8 mouse cellular contexts compared by ENCODE assay signal in genomic region chr2:91456491-91457100, GRCm38 (mm10). TPM values are rescaled to one million over a fixed set of nuclear protein-coding genes. Genes with fewer than 3 reads are reported as not detected.
DNase-seq lines count a peak whose midpoint lies in the region; ATAC-seq and TF ChIP-seq lines count a peak whose summit lies in the region.

No protein-coding gene starts in this region.

- no peak for TF ChIP-seq POLR2A in lung, adult 2 months (IDR thresholded peaks at IDR 0.05; ENCODE audit: borderline replicate concordance, extremely low read depth, low read depth, low read length)
- TF ChIP-seq POLR2A in limb, embryonic 14.5 days (IDR thresholded peaks at IDR 0.05; ENCODE audit: borderline replicate concordance, extremely low read depth, insufficient read depth, insufficient read length) = no peak

- WGBS in lung, adult 2 months = 48% methylated on average over 9 of the region's 9 CpGs
- WGBS in forebrain, embryonic 12.5 days = 43% methylated on average over 9 of the region's 9 CpGs
- WGBS in limb, embryonic 14.5 days = 47% methylated on average over 9 of the region's 9 CpGs
- 45% methylated on average over 9 of the region's 9 CpGs for WGBS in stomach, embryonic 14.5 days

- H3K27me3 ChIP-seq in forebrain, embryonic 12.5 days = peaks cover 16% of the 10 kb centered on the region
- H3K27me3 ChIP-seq in limb, embryonic 14.5 days (ENCODE audit: control insufficient read depth, insufficient read depth, low read length) = no peaks in the 10 kb centered on the region
- H3K27me3 ChIP-seq in stomach, embryonic 14.5 days (ENCODE audit: control insufficient read depth, insufficient read depth, low read length) = no peaks in the 10 kb centered on the region

- peak; percentile 1; the same call in 1 of the 2 replicates for ATAC-seq in forebrain, embryonic 12.5 days (ENCODE audit: low FRiP score)
- ATAC-seq in limb, embryonic 14.5 days (ENCODE audit: low FRiP score, low read depth) = no peak
- no peak for ATAC-seq in stomach, embryonic 14.5 days (ENCODE audit: insufficient number of reproducible peaks, insufficient read depth, low FRiP score, low read depth)

- H3K4me3 ChIP-seq in lung, adult 2 months (replicated peaks; ENCODE audit: extremely low read depth, low read depth, low read length) = peak overlapping the region; percentile 52
- H3K4me3 ChIP-seq in forebrain, embryonic 12.5 days (replicated peaks) = peak overlapping the region; percentile 78
- H3K4me3 ChIP-seq in limb, embryonic 14.5 days (replicated peaks; ENCODE audit: low read length) = peak overlapping the region; percentile 84
- peak overlapping the region; percentile 88 for H3K4me3 ChIP-seq in stomach, embryonic 14.5 days (ENCODE audit: low read depth, low read length)

- no peaks in the 10 kb centered on the region for H3K9me3 ChIP-seq in forebrain, embryonic 12.5 days
- H3K9me3 ChIP-seq in limb, embryonic 14.5 days (ENCODE audit: control insufficient read depth, low read length) = no peaks in the 10 kb centered on the region
- no peaks in the 10 kb centered on the region for H3K9me3 ChIP-seq in stomach, embryonic 14.5 days (ENCODE audit: control insufficient read depth, low read depth, low read length)

- intact Hi-C loops in left cerebral cortex, postnatal 4 days (cut with DNase I) = no loop called here

- TF ChIP-seq CTCF in lung, adult 2 months (IDR thresholded peaks at IDR 0.05; ENCODE audit: insufficient read depth, low read length) = no peak

- H3K36me3 ChIP-seq in forebrain, embryonic 12.5 days (replicated peaks) = no peaks in the 10 kb centered on the region; the same call in 1 of the 2 replicates
- H3K36me3 ChIP-seq in limb, embryonic 14.5 days (ENCODE audit: control insufficient read depth, insufficient read depth, low read length) = no peaks in the 10 kb centered on the region
- H3K36me3 ChIP-seq in stomach, embryonic 14.5 days (ENCODE audit: control insufficient read depth, insufficient read depth, low read length) = no peaks in the 10 kb centered on the region

- peak overlapping the region; percentile 87 for H3K9ac ChIP-seq in forebrain, embryonic 12.5 days
- no peak overlapping the region for H3K9ac ChIP-seq in limb, embryonic 14.5 days (ENCODE audit: low read depth, low read length, severe bottlenecking)
- H3K9ac ChIP-seq in stomach, embryonic 14.5 days (replicated peaks; ENCODE audit: low read depth, low read length) = no peak overlapping the region; the same call in 1 of the 2 replicates

- DNase-seq in lung, adult 2 months = no peak
- no peak for DNase-seq in lung, postnatal 14 days
- DNase-seq in limb, embryonic 14.5 days (ENCODE audit: low spot score) = no peak
- DNase-seq in left cerebral cortex, postnatal 4 days = no peak
- DNase-seq in adrenal gland, postnatal 4 days (ENCODE audit: low spot score in 2 of 2) = no peak
- DNase-seq in Muller cell, postnatal 12 days (ENCODE audit: inconsistent ontology term) = no peak

- peaks cover 9% of the 10 kb centered on the region; the same call in 1 of the 2 replicates for H3K4me1 ChIP-seq in lung, adult 2 months (ENCODE audit: control insufficient read depth, insufficient read depth, low read length)
- H3K4me1 ChIP-seq in forebrain, embryonic 12.5 days = peaks cover 37% of the 10 kb centered on the region
- peaks cover 20% of the 10 kb centered on the region for H3K4me1 ChIP-seq in limb, embryonic 14.5 days (ENCODE audit: control insufficient read depth, insufficient read depth, low read length)
- peaks cover 8% of the 10 kb centered on the region; the same call in 1 of the 2 replicates for H3K4me1 ChIP-seq in stomach, embryonic 14.5 days (ENCODE audit: control insufficient read depth, insufficient read depth, low read length)

- peak overlapping the region; percentile 87 for H3K4me2 ChIP-seq in forebrain, embryonic 12.5 days
- peak overlapping the region; percentile 86 for H3K4me2 ChIP-seq in limb, embryonic 14.5 days (replicated peaks; ENCODE audit: low read depth, low read length, severe bottlenecking)
- peak overlapping the region; percentile 89 for H3K4me2 ChIP-seq in stomach, embryonic 14.5 days (replicated peaks; ENCODE audit: low read depth, low read length)

- peak overlapping the region; percentile 90 for H3K27ac ChIP-seq in forebrain, embryonic 12.5 days
- H3K27ac ChIP-seq in limb, embryonic 14.5 days (replicated peaks; ENCODE audit: low read depth, low read length) = peak overlapping the region; percentile 80; the same call in 1 of the 2 replicates
- H3K27ac ChIP-seq in stomach, embryonic 14.5 days (ENCODE audit: low read length) = peak overlapping the region; percentile 92

RNA-seq across cellular contexts. Expression of gene Lrp4, which starts 0.7 kb away (rescaled TPM):
- 47.6 and 55.6 TPM in 2 replicates for polyA plus RNA-seq in lung, adult 2 months (2012; rRNA removed)
- 9.1 and 9.5 TPM in 2 replicates for polyA plus RNA-seq in forebrain, embryonic 12.5 days (2016; fragmentation: Nextera tagmentation; extraction: Ambion mirVana)
- 11.6 and 13.3 TPM in 2 replicates for polyA plus RNA-seq in limb, embryonic 14.5 days (2012; rRNA removed)
- 6.7 and 7.3 TPM in 2 replicates for polyA plus RNA-seq in limb, embryonic 14.5 days (2014; fragmentation: Nextera tagmentation; extraction: Ambion mirVana)
- 5.2 and 5.9 TPM in 2 replicates for polyA plus RNA-seq in stomach, embryonic 14.5 days (2014; fragmentation: Nextera tagmentation; extraction: Ambion mirVana)
- total RNA-seq in left cerebral cortex, postnatal 4 days (2021) = 10 to 100 TPM; 14.4 to 15.4 TPM
- 10 to 100 TPM; 10.9 to 14.2 TPM for total RNA-seq in adrenal gland, postnatal 4 days (2021)

RNA-seq across cellular contexts. Expression of gene 1110051M20Rik, which starts 12.1 kb away (rescaled TPM):
- polyA plus RNA-seq in lung, adult 2 months (2012; rRNA removed) = 19.2 and 27.0 TPM in 2 replicates
- 110 and 114 TPM in 2 replicates for polyA plus RNA-seq in forebrain, embryonic 12.5 days (2016; fragmentation: Nextera tagmentation; extraction: Ambion mirVana)
- polyA plus RNA-seq in limb, embryonic 14.5 days (2012; rRNA removed) = 34.9 and 45.0 TPM in 2 replicates
- polyA plus RNA-seq in limb, embryonic 14.5 days (2014; fragmentation: Nextera tagmentation; extraction: Ambion mirVana) = 50.6 and 67.9 TPM in 2 replicates
- polyA plus RNA-seq in stomach, embryonic 14.5 days (2014; fragmentation: Nextera tagmentation; extraction: Ambion mirVana) = 60.0 and 67.1 TPM in 2 replicates
- total RNA-seq in left cerebral cortex, postnatal 4 days (2021) = 100 to 1,000 TPM; 106 to 109 TPM
- total RNA-seq in adrenal gland, postnatal 4 days (2021) = 10 to 100 TPM; 24.7 to 30.2 TPM
